Mouse (Mus musculus): ENCODE measurements at regions not wholly inside any gene's neighbourhood (a gene's known extent, or its start where the extent isn't known, plus 50 kb on each side); places are given as distances from the start of the nearest gene placed in this dataset.

DNA sequence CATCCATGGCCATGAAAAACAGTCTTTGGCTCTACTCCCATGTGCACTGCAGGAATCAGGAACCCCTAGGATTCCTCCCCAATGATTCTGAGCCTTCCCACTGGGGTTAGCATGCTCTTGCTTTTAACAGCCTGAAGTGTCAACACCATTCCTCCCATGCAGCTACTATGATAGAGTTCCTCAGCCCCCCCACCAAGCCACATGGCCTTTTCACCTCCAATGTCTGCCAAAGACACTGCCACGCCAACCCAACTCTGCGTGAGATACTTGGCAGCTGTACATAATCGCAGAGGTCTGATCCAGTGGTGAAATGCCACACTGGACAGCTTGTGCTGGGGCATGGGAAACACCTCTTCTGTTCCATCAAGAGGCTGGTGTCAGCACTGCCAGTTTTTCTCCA is 128.6 kb upstream of the H2al1a start:
- no peak for DNase-seq

DNA sequence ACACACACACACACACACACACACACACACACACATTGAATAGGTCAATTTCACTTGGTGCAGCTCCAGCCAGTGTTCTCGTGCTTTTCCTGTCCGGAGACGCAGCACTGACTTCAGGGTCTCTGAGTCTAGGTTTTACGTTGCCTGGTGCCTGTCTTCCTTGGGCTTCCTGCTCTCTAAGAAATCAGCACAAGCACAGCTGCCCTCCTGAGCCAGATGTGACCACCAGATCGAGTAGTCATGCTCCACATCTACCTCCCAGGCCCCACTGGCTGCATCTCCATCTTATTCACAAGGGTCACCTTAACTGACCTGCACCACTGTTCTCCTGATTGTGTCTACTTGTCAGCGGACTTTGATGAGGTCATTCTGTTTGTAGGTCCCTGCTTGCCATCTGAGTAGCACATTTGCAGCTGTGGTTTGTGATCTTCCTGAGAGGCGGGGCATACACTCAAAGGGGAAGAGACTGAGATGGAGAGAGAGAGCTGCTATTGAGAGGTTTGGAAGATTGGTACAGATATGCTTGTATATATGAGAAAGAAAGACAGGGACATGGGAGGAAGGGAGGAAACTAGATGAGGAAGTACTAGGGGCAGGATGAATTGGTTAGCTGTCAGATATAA is 118.8 kb upstream of the H2al1a start:
- no peak for DNase-seq

DNA sequence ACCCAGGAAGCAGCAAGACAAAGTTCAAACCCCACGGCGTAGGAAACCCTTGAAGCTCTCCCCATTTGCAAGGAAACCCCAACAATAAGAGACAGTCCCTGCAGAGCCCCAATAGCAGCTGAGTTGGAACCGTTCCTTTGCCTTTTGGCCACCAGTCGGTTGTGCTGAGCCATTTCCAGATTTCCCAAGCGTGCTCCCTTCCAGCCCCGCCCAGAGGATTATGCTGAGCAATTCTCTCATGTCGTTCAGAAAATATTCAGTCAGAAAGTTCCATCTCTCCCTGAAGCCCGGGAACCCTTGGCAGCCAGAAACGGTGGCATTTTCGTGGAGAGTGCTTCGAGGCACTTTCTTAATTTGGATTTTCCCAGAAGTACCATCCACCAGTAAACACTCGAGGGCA is 117.2 kb upstream of the H2al1a start:
- DNase-seq, result no peak

DNA sequence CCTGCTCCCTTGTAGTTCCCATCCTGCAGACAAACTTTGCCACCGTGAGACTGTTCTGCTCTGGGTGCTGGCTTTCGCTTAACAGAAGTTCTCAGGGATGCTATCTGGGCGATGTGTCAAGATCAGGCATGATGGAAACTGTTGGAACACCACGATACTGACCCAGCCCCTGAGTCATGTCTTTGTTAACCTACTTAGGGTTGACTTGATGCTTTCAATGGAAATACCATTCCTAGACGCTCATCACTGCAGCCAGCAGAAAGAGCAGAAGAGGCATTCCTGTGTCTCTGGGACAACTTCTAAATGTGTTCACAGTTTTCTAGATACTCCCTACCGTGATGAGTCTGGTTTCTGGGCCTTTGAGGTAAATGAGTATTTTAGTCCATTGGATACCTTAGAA is 108.2 kb upstream of the H2al1a start:
- no peak for DNase-seq

DNA sequence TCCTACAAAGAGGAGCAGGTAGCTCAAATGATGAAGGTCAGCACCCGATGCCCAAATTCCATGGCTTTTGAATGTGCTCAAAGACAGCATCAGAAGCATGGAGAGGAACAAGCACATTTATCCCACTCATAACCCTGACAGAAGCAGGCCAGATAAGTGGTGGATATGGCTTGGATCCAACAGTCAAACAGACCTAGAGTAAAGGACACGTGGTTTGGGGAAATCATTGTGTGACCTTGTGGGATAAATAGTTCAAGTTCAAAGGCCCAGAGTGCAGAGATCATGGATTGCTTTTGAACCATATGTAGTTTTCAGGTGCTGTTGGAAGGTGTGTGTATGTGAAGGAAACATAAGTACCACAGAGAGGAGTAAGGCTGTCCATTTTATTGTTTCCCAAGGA is 94.9 kb upstream of the H2al1a start:
- no peak for DNase-seq

DNA sequence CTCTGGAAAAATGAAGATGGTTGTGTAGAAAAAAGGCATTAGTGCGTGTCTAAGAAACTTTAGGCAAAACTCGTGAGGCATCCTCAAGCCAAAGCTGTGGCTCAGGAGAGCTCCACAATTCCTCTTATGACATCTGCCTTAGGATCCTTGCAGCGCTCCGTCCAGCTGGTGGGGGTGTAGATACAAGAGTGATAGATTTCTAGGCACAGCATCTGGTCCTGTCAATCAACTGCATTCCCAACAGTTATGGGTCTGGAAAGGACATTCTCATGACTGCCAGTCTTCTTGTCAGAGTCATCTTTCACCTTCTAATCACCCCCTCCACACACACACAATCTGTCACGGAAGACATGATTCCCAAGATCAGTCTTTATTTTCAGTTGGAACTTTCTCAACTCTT is 89.2 kb upstream of the H2al1a start:
- DNase-seq, result no peak

DNA sequence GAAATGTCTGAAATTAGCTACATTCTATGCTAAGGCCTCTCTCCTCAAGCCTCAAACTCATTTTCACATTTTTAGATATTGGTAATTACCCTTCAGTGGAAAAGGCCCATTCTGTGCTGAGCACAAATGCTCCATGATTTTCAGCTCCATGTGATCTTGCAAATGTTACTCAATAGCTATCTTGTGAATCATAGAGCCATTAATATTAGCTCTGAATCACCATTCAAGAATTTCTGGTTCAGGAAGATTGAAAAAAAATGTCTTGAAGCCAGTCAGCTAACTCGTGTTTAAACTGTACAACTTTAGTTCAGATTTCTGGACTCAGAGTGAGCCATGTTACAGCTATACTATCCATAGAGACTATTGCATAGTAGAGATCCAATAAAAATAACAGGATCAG is 86.2 kb upstream of the H2al1a start:
- no peak for DNase-seq

DNA sequence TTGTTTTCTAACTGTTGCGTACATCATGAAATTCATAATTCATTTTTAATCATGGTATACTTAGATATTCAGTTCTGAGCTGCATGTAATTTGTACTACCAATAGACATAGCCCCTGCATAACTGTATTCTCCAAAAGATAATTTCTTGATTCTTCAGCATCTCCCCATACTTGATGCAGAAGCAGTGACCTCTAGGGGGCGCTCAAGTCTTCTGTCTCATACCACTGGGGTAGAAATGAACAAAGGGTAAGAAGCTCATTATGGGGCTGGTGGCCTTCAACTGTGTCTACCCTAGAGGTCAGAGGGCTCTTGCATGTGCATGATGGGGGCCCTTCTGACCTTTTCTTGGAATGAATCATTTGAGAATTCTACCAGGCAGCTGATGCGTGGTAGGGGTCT is 85.6 kb upstream of the H2al1a start:
- peak in 1 of 2 experiments; percentile 42 for DNase-seq

DNA sequence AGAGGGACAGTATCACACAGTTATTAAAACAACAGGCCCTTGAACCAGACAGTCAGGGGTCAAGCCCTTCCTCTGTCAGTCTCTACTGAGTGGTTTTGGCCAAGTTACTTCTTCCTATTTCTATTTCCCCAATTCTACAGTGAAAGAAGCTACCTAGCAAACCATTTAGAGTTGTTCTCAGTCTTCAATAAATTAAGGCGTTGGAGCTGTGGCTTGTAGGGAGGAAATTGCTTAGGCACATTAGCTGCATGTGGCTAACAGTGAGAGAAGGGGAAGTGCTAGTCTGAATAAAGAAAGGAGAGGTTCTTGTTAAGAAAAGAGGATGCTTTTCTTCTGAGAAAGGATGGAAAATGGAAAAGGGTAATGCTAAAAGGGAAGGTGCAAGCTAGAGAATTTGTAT is 60.0 kb upstream of the H2al1a start:
- DNase-seq, result no peak

DNA sequence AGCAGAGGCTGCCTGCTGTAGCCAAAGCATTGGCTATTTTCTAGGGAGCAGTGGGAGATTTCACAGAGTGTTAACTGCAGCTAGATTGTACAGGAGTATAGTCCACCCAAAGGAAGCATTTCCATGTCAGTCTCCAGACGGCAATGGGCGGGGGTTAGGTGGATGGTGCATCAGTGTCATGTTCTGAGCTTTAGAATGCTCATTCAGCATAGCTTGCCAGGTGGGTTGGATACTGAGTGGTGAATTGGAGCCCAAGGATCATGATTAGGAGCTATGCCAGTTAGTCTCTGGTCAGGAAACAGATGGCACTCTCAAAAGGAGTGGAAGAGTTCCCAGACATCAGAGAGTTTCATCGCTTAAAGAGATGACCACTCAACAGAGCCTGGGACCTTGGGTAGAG is 53.5 kb upstream of the H2al1a start:
- DNase-seq, result no peak
